Mouse (Mus musculus) granulocyte monocyte progenitor cell, adult 5-6 weeks (primary cell): ENCODE data around the gene Lrrc18. TPM values are rescaled to one million over a fixed set of nuclear protein-coding genes. Genes with fewer than 3 reads are reported as not detected.

ENCODE experiments used
- ATAC-seq: replicated peaks from 2 replicates; pipeline ENCODE4 v1.8.0; 2016; ENCODE audit warnings: mild to moderate bottlenecking, moderate TSS enrichment, inconsistent platforms; ENCODE audit not compliant: poor library complexity, severe bottlenecking
- total RNA-seq, 2 experiments: library from RNA; stranded (forward) in 1 of 2; stranded (reverse) in 1 of 2; fragments of 200-712, 200-1000 nt in 1 of 2; fragments of >200 nt in 1 of 2; fragmentation: Nextera tagmentation in 1 of 2; gene quantifications; 2 replicates each; pipeline ENCODE4 v1.2.3; 2014 to 2017

Gene Lrrc18
- total RNA-seq, 2 experiments from 2014 or later, result 0.05 TPM; not detected in 1

GRCm38 (mm10) chr14:33036811-33037210, 45.6 kb downstream of the Lrrc18 start:
- no peak for ATAC-seq

DNA sequence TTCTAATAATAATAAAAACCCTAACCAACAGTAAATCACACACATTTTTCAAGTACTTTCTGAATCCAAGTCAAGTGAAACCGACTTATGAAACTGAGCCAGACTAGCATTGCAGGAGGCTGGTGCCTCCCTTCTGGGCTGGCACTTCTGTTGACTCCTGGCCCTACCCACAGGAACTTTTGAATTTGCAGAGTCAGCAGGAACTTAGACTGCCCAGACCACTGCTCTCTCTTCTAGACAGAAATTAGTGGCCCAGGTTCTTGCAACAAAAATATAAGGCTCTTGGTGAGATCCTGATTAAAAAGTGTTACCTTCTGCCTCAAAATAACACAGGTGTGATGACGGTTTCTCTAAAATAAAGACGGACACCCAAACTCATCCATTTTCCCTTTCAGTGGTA, 54.0 kb downstream of the Lrrc18 start:
- ATAC-seq, result no peak

DNA sequence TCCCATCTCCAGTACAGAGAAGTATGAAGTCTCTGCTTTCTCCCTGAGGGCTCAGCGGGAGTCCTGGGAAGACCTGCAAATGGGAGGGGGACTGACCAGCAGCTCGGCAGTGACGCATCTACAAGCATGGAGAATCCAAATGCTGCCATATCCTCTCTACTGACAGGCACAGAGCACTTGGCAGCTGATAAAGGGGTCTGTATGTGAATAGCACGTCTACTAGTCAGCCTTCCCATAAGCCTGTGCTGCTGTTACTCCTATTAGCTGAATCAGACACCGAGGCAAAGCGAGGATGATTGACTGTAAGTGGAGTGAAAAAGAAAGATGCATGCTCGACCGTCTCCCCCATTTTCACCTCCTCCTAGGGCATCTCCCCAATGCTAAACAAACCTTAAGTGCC, 62.3 kb downstream of the Lrrc18 start:
- ATAC-seq, result no peak

GRCm38 (mm10) chr14:33058881-33059660, 67.9 kb downstream of the Lrrc18 start:
- ATAC-seq, result no peak

GRCm38 (mm10) chr14:33062996-33063395, 71.8 kb downstream of the Lrrc18 start:
- ATAC-seq, result no peak

Other genes starting within 250 kb of the Lrrc18 start
- gene Tmem273, start 205.4 kb upstream of the Lrrc18 start, total RNA-seq (2014; fragmentation: Nextera tagmentation), result 5.9 and 9.9 TPM in 2 replicates
- 13.4 and 15.6 TPM in 2 replicates for gene Tmem273, start 205.4 kb upstream of the Lrrc18 start, total RNA-seq (2017)
- not detected in 2 replicates for gene Fam170b, start 157.4 kb upstream of the Lrrc18 start, total RNA-seq (2014; fragmentation: Nextera tagmentation)
- not detected in 2 replicates for gene Fam170b, start 157.4 kb upstream of the Lrrc18 start, total RNA-seq (2017)
- not detected in 2 replicates for gene Vstm4, start 134.6 kb upstream of the Lrrc18 start, total RNA-seq (2014; fragmentation: Nextera tagmentation)
- gene Vstm4, start 134.6 kb upstream of the Lrrc18 start, total RNA-seq (2017), result not detected in 2 replicates
- 84.9 and 95.4 TPM in 2 replicates for gene Wdfy4, start 194.1 kb downstream of the Lrrc18 start, total RNA-seq (2014; fragmentation: Nextera tagmentation)
- 52.9 and 61.4 TPM in 2 replicates for gene Wdfy4, start 194.1 kb downstream of the Lrrc18 start, total RNA-seq (2017)
- gene Arhgap22, start 222.6 kb downstream of the Lrrc18 start, total RNA-seq (2014; fragmentation: Nextera tagmentation), result 0.47 TPM in 1 of 2 replicates, not detected in the other
- gene Arhgap22, start 222.6 kb downstream of the Lrrc18 start, total RNA-seq (2017), result 1.3 TPM in 1 of 2 replicates, not detected in the other